Mouse (Mus musculus) forebrain, embryonic 16.5 days (tissue): ENCODE measurements around the gene Camta1. TPM values are rescaled to one million over a fixed set of nuclear protein-coding genes. Genes with fewer than 3 reads are reported as not detected.

ENCODE experiments used
- ATAC-seq: fragments of 200-750 bp; cut with Nextera tagmentation; 2 replicates; pipeline ENCODE4 v1.8.0; 2017; ENCODE audit warnings: mild to moderate bottlenecking, moderate library complexity
- H3K27ac ChIP-seq: fragments of 300-500 bp; sonication (generic); 2 replicates; pipeline ENCODE4 v1.5.1; 2014; ENCODE audit warnings: low read length, control low read depth
- H3K27me3 ChIP-seq: fragments of 300-500 bp; sonication (generic); replicated peaks from 2 replicates; pipeline ENCODE4 v1.6.1; 2014; ENCODE audit warnings: low read length; ENCODE audit not compliant: control insufficient read depth, insufficient read depth
- H3K36me3 ChIP-seq: fragments of 300-500 bp; sonication (generic); 2 replicates; pipeline ENCODE4 v1.6.1; 2014; ENCODE audit not compliant: control insufficient read depth, insufficient read depth
- H3K4me1 ChIP-seq: fragments of 300-500 bp; sonication (generic); replicated peaks from 2 replicates; pipeline ENCODE4 v1.6.1; 2014; ENCODE audit warnings: low read length; ENCODE audit not compliant: control insufficient read depth, insufficient read depth
- H3K4me2 ChIP-seq: fragments of 300-500 bp; sonication (generic); 2 replicates; pipeline ENCODE4 v1.6.1; 2014; ENCODE audit warnings: mild to moderate bottlenecking, low read length, control low read depth
- H3K4me3 ChIP-seq: fragments of 300-500 bp; sonication (generic); replicated peaks from 2 replicates; pipeline ENCODE4 v1.5.1; 2014; ENCODE audit warnings: mild to moderate bottlenecking, low read length, control low read depth
- H3K9ac ChIP-seq: fragments of 300-500 bp; sonication (generic); replicated peaks from 2 replicates; pipeline ENCODE4 v1.6.1; 2014; ENCODE audit warnings: low read depth, low read length, control low read depth
- H3K9me3 ChIP-seq: fragments of 300-500 bp; sonication (generic); 2 replicates; pipeline ENCODE4 v1.6.1; 2016; ENCODE audit warnings: low read length; ENCODE audit not compliant: control insufficient read depth
- WGBS: fragments of 180-500 bp; shearing (Covaris S2); extraction: QIAGEN DNeasy Blood & Tissue Kit; methylation state at CpG from one replicate; pipeline ENCODE4 v1.1.7; 2014; 5-methylcytosine and 5-hydroxymethylcytosine counted together
- polyA plus RNA-seq: library from polyadenylated mRNA; unstranded; fragments of >200 nt; fragmentation: Nextera tagmentation; extraction: Ambion mirVana; gene quantifications from 2 replicates; pipeline ENCODE4 v1.2.1, GENCODE M21; 2015

Gene Camta1
- polyA plus RNA-seq, 1 experiment from 2014 or later, result 123 TPM

DNA sequence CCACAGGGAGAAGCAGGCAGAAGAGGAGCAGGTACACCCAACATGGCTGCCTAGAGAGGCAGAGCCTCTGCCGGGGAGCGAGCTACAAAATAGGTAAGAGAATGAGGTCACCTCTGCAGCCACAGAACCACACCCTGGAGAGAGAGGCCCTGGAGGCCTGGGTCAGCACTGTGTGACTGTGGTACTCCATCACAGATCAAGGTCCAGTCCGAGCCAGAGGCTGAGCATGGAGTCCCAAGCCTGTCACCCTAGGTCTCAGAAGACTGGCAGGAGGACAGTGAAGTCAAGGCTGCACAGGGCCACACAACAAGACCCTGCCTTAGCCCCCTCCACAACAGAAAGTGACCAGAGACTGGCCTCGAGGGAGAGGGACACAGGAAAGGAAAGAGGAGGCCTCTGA is 294.6 kb downstream of the Camta1 start:
- H3K9ac ChIP-seq, result no peak overlapping the region
- H3K4me2 ChIP-seq, result no peak overlapping the region
- peaks cover 14% of the 10 kb centered on the region for H3K4me1 ChIP-seq
- H3K9me3 ChIP-seq, result no peaks in the 10 kb centered on the region
- WGBS, result 80% methylated on average over 4 of the region's 4 CpGs
- H3K27me3 ChIP-seq, result no peaks in the 10 kb centered on the region
- H3K27ac ChIP-seq, result no peak overlapping the region
- no peak for ATAC-seq
- no peaks in the 10 kb centered on the region for H3K36me3 ChIP-seq
- H3K4me3 ChIP-seq, result no peak overlapping the region

GRCm38 (mm10) chr4:151555505-151555904 is 306.2 kb downstream of the Camta1 start:
- 76% methylated on average over 9 of the region's 9 CpGs for WGBS
- Histone ChIP-seq H3K4me2 (no peak overlapping the region), H3K9ac (no peak overlapping the region), H3K9me3 (no peaks in the 10 kb centered on the region), H3K27me3 (no peaks in the 10 kb centered on the region), H3K4me3 (no peak overlapping the region), H3K4me1 (no peaks in the 10 kb centered on the region), H3K27ac (no peak overlapping the region), H3K36me3 (no peaks in the 10 kb centered on the region)
- ATAC-seq, result no peak

DNA sequence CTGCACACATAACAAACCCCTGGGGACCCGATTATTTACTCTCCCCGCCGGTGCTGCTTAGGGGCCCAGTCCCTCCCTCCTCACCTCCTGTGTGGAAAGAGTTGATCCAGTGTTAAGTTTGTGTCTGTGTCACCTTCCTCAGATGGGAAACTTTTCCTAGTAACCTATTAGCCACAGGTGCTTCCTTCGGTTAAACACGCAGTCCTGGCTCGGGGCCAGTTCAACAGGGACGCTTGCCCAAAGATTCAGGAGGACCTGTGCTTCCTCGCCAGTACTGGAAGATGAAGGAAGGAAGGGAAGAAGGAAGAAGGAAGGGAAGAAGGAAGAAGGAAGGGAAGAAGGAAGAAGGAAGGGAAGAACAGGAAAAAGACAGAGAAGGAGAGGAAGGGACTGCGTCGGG is 312.2 kb downstream of the Camta1 start:
- no peaks in the 10 kb centered on the region for H3K9me3 ChIP-seq
- H3K27me3 ChIP-seq, result no peaks in the 10 kb centered on the region
- no peak overlapping the region for H3K9ac ChIP-seq
- no peaks in the 10 kb centered on the region for H3K36me3 ChIP-seq
- H3K27ac ChIP-seq, result no peak overlapping the region
- H3K4me1 ChIP-seq, result no peaks in the 10 kb centered on the region
- WGBS, result 52% methylated on average over 10 of the region's 10 CpGs
- H3K4me2 ChIP-seq, result no peak overlapping the region
- H3K4me3 ChIP-seq, result no peak overlapping the region
- no peak for ATAC-seq

GRCm38 (mm10) chr4:151545452-151545851 is 316.2 kb downstream of the Camta1 start:
- Histone ChIP-seq H3K4me2 (no peak overlapping the region), H3K4me3 (no peak overlapping the region), H3K36me3 (no peaks in the 10 kb centered on the region), H3K9ac (no peak overlapping the region), H3K27me3 (no peaks in the 10 kb centered on the region), H3K9me3 (no peaks in the 10 kb centered on the region), H3K27ac (no peak overlapping the region), H3K4me1 (no peaks in the 10 kb centered on the region)
- no peak for ATAC-seq
- 79% methylated on average over 3 of the region's 3 CpGs for WGBS

- H3K9ac ChIP-seq, result no peak overlapping the region
- H3K9me3 ChIP-seq, result no peaks in the 10 kb centered on the region
- WGBS, result 40% methylated on average over 5 of the region's 5 CpGs
- no peak overlapping the region for H3K4me2 ChIP-seq
- H3K4me1 ChIP-seq, result peaks cover 4% of the 10 kb centered on the region; the same call in 1 of the 2 replicates
- no peaks in the 10 kb centered on the region for H3K27me3 ChIP-seq
- H3K4me3 ChIP-seq, result no peak overlapping the region
- no peak overlapping the region for H3K27ac ChIP-seq
- no peak for ATAC-seq
- no peaks in the 10 kb centered on the region for H3K36me3 ChIP-seq
Observed at GRCm38 (mm10) chr4:151544191-151544590, 317.5 kb downstream of the Camta1 start.

GRCm38 (mm10) chr4:151540546-151540945 is 321.1 kb downstream of the Camta1 start:
- Histone ChIP-seq H3K4me1 (peaks cover 13% of the 10 kb centered on the region; the same call in 1 of the 2 replicates), H3K27me3 (no peaks in the 10 kb centered on the region), H3K27ac (no peak overlapping the region), H3K4me3 (no peak overlapping the region), H3K36me3 (no peaks in the 10 kb centered on the region), H3K9me3 (no peaks in the 10 kb centered on the region), H3K4me2 (no peak overlapping the region), H3K9ac (no peak overlapping the region)
- 73% methylated on average over 6 of the region's 6 CpGs for WGBS
- ATAC-seq, result no peak

- no peaks in the 10 kb centered on the region for H3K27me3 ChIP-seq
- 69% methylated on average over 5 of the region's 5 CpGs for WGBS
- H3K4me1 ChIP-seq, result peaks cover 13% of the 10 kb centered on the region; the same call in 1 of the 2 replicates
- H3K9ac ChIP-seq, result no peak overlapping the region
- no peak overlapping the region for H3K27ac ChIP-seq
- no peak overlapping the region for H3K4me3 ChIP-seq
- no peaks in the 10 kb centered on the region for H3K9me3 ChIP-seq
- H3K4me2 ChIP-seq, result no peak overlapping the region
- no peak for ATAC-seq
- no peaks in the 10 kb centered on the region for H3K36me3 ChIP-seq
Observed at GRCm38 (mm10) chr4:151539881-151540280, 321.8 kb downstream of the Camta1 start.

DNA sequence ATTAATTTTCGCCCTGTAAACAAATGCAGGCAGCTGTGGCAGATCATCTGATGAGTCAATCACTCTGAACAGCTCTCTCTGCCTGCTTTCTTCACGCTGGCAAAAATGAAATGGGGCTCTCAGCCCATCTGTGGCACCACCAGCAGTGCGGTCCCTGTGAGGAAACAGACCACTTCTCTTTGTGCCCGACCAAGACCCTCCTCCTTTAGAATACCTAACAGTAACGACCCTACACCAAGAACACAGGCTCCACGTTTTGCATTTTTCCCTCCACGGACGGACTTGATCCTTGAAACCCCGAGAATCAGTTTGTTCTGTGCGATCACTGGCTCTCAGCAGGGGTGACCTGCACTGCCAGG is 322.5 kb downstream of the Camta1 start:
- ATAC-seq, result no peak; the same call in 1 of the 2 replicates
- H3K9me3 ChIP-seq, result no peaks in the 10 kb centered on the region
- no peak overlapping the region for H3K4me2 ChIP-seq
- H3K36me3 ChIP-seq, result no peaks in the 10 kb centered on the region
- no peaks in the 10 kb centered on the region for H3K27me3 ChIP-seq
- 0 out of 2 replicates have a peak overlapping the region, but pooled peaks have one; percentile 2 for H3K27ac ChIP-seq
- H3K9ac ChIP-seq, result no peak overlapping the region
- H3K4me1 ChIP-seq, result peaks cover 13% of the 10 kb centered on the region; the same call in 1 of the 2 replicates
- WGBS, result 38% methylated on average over 10 of the region's 10 CpGs
- H3K4me3 ChIP-seq, result no peak overlapping the region

DNA sequence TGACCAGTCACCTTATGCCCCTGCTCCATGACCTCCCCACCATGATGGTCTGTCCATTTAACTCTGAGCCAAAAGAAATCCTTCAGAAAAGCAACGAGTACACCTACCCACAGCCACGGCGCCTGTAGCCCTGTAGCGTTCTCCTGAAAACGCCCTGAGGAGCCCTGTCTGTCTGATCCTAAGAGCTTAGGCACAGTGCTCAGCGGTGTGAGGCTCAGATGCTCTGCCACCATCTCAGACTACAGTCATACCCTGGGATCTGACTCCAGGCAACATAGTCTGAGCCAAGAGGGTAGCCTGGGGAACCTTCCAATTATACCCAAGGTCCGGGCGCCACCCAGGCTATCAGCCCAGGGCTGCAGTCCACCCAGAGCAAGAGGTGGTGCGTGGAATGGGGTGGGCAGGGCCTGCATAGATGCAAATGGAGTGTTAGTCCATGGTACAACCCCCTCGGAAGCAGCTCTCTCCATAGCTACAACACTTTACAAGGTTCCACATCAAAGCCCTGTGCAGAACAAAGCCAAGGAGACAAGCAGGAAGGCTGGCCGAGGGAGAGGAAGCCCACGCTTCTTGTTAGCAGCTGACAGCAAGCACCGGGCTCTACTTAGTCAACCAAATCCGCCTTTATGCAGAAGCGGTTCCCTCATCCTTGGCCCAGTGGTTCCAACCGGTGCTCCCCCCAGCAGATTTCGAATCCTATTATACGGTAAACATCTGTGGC is 323.1 kb downstream of the Camta1 start:
- Histone ChIP-seq H3K9me3 (no peaks in the 10 kb centered on the region), H3K27me3 (no peaks in the 10 kb centered on the region), H3K4me1 (peaks cover 13% of the 10 kb centered on the region; the same call in 1 of the 2 replicates), H3K9ac (no peak overlapping the region), H3K36me3 (no peaks in the 10 kb centered on the region), H3K27ac (no peak overlapping the region), H3K4me3 (no peak overlapping the region), H3K4me2 (no peak overlapping the region)
- peak; percentile 79; the same call in 1 of the 2 replicates for ATAC-seq
- 59% methylated on average over 18 of the region's 18 CpGs for WGBS
